Mouse (Mus musculus): ENCODE measurements at regions not wholly inside any gene's neighbourhood (a gene's known extent, or its start where the extent isn't known, plus 50 kb on each side); places are given as distances from the start of the nearest gene placed in this dataset.
"Not testable (repeated sequence)": the region's sequence is repeated elsewhere in the genome, so short reads cannot be mapped to it uniquely, and the experiment has no call there.

DNA sequence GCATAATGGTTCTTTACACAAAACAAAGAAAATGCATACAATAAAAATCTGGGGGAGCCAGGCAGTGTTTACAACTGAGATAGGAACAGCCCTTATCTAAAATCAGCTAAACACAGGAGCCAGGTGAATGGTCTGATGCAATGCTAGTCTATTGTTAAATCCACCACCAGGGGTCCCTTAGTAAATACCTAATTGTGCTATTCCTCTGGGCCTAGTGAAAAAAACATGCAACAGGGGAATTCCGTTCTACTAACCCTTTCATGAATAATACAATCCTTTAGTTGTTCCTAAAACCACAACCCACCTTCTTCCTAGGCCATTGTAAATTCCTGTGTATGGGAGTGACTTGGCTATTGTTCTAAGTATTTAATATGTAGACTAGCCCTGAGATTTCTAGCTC, 1486.2 kb downstream of the Zfp704 start:
- not testable (repeated sequence) for H3K9me3 ChIP-seq (ENCODE audit: control insufficient read depth, low read length); H3K9ac ChIP-seq (ENCODE audit: low read depth, low read length); H3K4me2 ChIP-seq; DNase-seq (ENCODE audit: low spot score); H3K27ac ChIP-seq (ENCODE audit: low read depth, low read length); H3K4me3 ChIP-seq (ENCODE audit: low read depth, low read length); ATAC-seq (replicated peaks; ENCODE audit: low FRiP score); H3K36me3 ChIP-seq (ENCODE audit: control insufficient read depth, insufficient read depth, low read length); H3K27me3 ChIP-seq (replicated peaks; ENCODE audit: control insufficient read depth, insufficient read depth, low read length); H3K4me1 ChIP-seq (replicated peaks; ENCODE audit: control insufficient read depth, insufficient read depth, low read length)
- 46% methylated on average over 1 of the region's 1 CpGs for WGBS

DNA sequence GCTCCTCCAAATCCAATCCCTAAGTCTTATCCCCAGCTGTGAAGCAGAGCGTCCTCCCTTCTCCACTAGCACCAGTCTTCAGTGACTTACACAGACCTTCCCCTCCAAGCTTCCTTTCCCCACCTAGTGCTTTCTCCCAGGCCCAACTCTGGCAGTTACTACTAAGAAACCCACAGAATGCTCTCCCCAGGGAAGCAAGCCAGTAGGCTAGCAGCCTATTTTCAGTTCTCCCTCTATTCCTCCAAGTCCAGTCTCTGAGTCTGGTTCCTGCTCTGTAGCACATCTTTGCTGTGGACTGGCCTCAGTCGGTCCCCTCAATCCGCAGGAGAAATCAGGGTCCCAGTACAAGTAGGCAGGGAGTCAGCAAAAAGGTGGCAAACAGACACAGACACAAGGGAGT, 1486.7 kb downstream of the Zfp704 start:
- no peaks in the 10 kb centered on the region for H3K4me1 ChIP-seq (replicated peaks; ENCODE audit: control insufficient read depth, insufficient read depth, low read length)
- no peaks in the 10 kb centered on the region for H3K27me3 ChIP-seq (replicated peaks; ENCODE audit: control insufficient read depth, insufficient read depth, low read length)
- H3K4me2 ChIP-seq = no peak overlapping the region
- no peaks in the 10 kb centered on the region for H3K36me3 ChIP-seq (ENCODE audit: control insufficient read depth, insufficient read depth, low read length)
- no peak overlapping the region for H3K9ac ChIP-seq (ENCODE audit: low read depth, low read length)
- H3K27ac ChIP-seq (ENCODE audit: low read depth, low read length) = no peak overlapping the region
- 56% methylated on average over 3 of the region's 3 CpGs for WGBS
- H3K9me3 ChIP-seq (ENCODE audit: control insufficient read depth, low read length) = no peaks in the 10 kb centered on the region
- DNase-seq (ENCODE audit: low spot score) (no peak), ATAC-seq (replicated peaks; ENCODE audit: low FRiP score) (no peak)
- no peak overlapping the region for H3K4me3 ChIP-seq (ENCODE audit: low read depth, low read length)

DNA sequence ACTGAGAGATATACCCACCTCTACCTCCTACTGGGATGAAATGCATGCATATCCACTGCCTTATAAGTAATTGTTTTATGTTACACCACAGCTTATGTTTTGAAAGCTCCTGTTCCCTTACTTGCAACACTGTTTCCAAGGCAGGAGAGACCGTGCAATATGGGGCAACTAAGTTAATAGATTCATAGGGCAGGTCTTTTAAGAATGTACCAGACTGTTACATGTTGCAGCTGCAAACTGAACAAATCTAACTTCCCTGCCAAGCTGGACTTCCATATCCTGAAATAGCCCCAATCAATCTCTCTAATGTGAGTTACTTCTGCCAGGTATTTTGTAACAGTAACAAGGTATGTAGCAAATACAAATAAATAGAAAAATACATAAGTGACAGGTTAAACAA, 1478.0 kb upstream of the 1700008P02Rik start:
- H3K27ac ChIP-seq (ENCODE audit: low read depth, low read length) = no peak overlapping the region
- no peak for DNase-seq (ENCODE audit: low spot score)

DNA sequence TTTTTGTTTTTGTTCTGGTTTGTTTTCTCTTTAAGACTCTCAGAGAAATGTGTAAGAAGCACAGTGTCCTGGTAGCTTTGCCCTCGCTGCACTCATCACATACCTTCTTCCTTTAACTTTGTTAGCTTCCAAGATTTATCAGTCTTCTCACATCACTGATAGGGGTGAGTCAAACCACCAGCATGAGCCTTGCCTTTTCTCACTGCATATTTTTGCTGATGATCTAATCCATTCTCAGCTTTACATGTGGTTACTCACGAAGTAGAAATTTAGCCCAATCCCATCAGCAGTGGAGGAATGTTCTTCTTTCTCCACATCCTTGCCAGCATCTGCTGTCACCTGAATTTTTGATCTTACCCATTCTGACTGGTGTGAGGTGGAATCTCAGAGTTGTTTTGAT, 1464.5 kb upstream of the 1700008P02Rik start:
- H3K4me1 ChIP-seq (replicated peaks; ENCODE audit: control insufficient read depth, insufficient read depth, low read length) = no peaks in the 10 kb centered on the region
- no peaks in the 10 kb centered on the region for H3K9me3 ChIP-seq (ENCODE audit: control insufficient read depth, low read length)
- 46% methylated on average over 2 of the region's 2 CpGs for WGBS
- no peak overlapping the region for H3K9ac ChIP-seq (ENCODE audit: low read depth, low read length)
- no peak overlapping the region for H3K4me2 ChIP-seq
- no peaks in the 10 kb centered on the region for H3K27me3 ChIP-seq (replicated peaks; ENCODE audit: control insufficient read depth, insufficient read depth, low read length)
- DNase-seq (ENCODE audit: low spot score) = no peak
- H3K36me3 ChIP-seq (ENCODE audit: control insufficient read depth, insufficient read depth, low read length) = no peaks in the 10 kb centered on the region
- no peak for ATAC-seq (replicated peaks; ENCODE audit: low FRiP score)
- no peak overlapping the region for H3K27ac ChIP-seq (ENCODE audit: low read depth, low read length)
- H3K4me3 ChIP-seq (ENCODE audit: low read depth, low read length) = no peak overlapping the region

More for the DNA sequence above, 1478.0 kb upstream of the 1700008P02Rik start:
- no peaks in the 10 kb centered on the region for H3K36me3 ChIP-seq (ENCODE audit: control insufficient read depth, insufficient read depth, low read length)
- no peak overlapping the region for H3K9ac ChIP-seq (ENCODE audit: low read depth, low read length)
- no peak for ATAC-seq (replicated peaks; ENCODE audit: low FRiP score)
- 74% methylated on average over 1 of the region's 1 CpGs for WGBS
- H3K9me3 ChIP-seq (ENCODE audit: control insufficient read depth, low read length) = no peaks in the 10 kb centered on the region
- no peaks in the 10 kb centered on the region for H3K4me1 ChIP-seq (replicated peaks; ENCODE audit: control insufficient read depth, insufficient read depth, low read length)
- H3K4me3 ChIP-seq (ENCODE audit: low read depth, low read length) = no peak overlapping the region
- H3K27me3 ChIP-seq (replicated peaks; ENCODE audit: control insufficient read depth, insufficient read depth, low read length) = no peaks in the 10 kb centered on the region
- no peak overlapping the region for H3K4me2 ChIP-seq

DNA sequence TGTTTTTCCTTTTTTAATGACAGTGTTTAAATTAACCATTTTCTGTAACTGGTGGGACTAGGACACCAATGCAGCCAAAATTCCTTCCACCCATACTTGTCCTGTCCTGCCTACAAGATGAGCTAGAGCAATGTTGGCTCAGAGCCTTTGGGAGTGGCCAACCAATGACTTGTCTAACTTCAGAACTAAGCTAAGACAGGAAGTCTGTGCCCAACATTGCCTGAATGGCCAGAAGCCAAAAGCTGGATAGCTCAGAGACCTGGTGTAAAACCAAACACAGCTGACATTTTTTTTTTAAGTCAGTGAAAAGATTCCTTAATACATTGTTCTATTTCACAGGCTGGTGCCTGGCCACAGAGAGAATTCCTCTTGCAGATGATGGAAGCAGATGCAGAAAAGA, 1433.5 kb upstream of the 1700008P02Rik start:
- Histone ChIP-seq H3K27ac (ENCODE audit: low read depth, low read length) (no peak overlapping the region), H3K4me1 (replicated peaks; ENCODE audit: control insufficient read depth, insufficient read depth, low read length) (no peaks in the 10 kb centered on the region), H3K4me3 (ENCODE audit: low read depth, low read length) (no peak overlapping the region), H3K27me3 (replicated peaks; ENCODE audit: control insufficient read depth, insufficient read depth, low read length) (no peaks in the 10 kb centered on the region), H3K9me3 (ENCODE audit: control insufficient read depth, low read length) (no peaks in the 10 kb centered on the region; the same call in 1 of the 2 replicates), H3K9ac (ENCODE audit: low read depth, low read length) (no peak overlapping the region), H3K4me2 (no peak overlapping the region), H3K36me3 (ENCODE audit: control insufficient read depth, insufficient read depth, low read length) (no peaks in the 10 kb centered on the region)
- DNase-seq (ENCODE audit: low spot score) = no peak
- ATAC-seq (replicated peaks; ENCODE audit: low FRiP score) = no peak

DNA sequence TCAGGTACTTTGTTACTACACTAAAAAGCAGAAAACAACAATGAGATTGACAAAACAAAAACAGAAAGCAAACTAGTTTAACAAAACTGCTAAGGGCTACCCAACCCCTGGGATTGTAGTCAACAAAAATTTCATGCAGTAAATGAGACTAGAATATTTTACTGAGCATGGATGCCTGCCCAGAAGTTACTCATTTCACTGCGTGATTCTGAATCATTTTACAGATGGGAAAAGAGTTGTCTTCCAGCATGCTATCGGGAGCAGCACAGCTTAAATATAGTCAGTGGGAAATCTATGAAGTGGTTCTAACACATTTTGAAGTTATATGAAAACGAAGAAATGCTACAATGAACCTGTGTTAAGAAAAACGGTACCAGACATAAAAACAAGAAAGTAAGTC, 1430.9 kb upstream of the 1700008P02Rik start:
- no peak for ATAC-seq (replicated peaks; ENCODE audit: low FRiP score)
- Histone ChIP-seq H3K36me3 (ENCODE audit: control insufficient read depth, insufficient read depth, low read length) (no peaks in the 10 kb centered on the region), H3K9ac (ENCODE audit: low read depth, low read length) (no peak overlapping the region), H3K9me3 (ENCODE audit: control insufficient read depth, low read length) (no peaks in the 10 kb centered on the region; the same call in 1 of the 2 replicates), H3K27ac (ENCODE audit: low read depth, low read length) (no peak overlapping the region), H3K4me2 (no peak overlapping the region), H3K4me3 (ENCODE audit: low read depth, low read length) (no peak overlapping the region), H3K4me1 (replicated peaks; ENCODE audit: control insufficient read depth, insufficient read depth, low read length) (no peaks in the 10 kb centered on the region), H3K27me3 (replicated peaks; ENCODE audit: control insufficient read depth, insufficient read depth, low read length) (no peaks in the 10 kb centered on the region)
- DNase-seq (ENCODE audit: low spot score) = no peak
- WGBS = 78% methylated on average over 4 of the region's 4 CpGs

DNA sequence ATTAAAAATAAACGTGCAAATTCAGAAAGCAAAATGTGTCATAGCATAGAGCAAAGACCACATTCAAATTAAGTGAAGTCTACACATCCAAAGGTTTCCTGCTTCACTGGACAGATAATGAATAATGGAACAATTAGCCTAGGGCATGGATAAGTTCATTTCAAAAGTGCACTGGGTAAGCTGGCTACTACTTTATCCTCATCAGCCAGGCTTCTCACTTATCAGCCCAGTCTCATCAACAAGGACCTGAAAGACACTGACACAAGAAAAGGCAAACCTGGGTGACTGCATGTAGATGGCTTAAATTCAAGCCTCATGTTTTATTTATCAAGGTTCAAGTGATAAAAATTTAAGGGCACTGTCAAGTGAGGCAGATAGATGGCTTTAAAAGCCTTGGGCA, 1429.5 kb upstream of the 1700008P02Rik start:
- no peaks in the 10 kb centered on the region for H3K4me1 ChIP-seq (replicated peaks; ENCODE audit: control insufficient read depth, insufficient read depth, low read length)
- DNase-seq (ENCODE audit: low spot score) = no peak
- ATAC-seq (replicated peaks; ENCODE audit: low FRiP score) = no peak
- H3K4me3 ChIP-seq (ENCODE audit: low read depth, low read length) = no peak overlapping the region
- H3K9ac ChIP-seq (ENCODE audit: low read depth, low read length) = no peak overlapping the region
- H3K9me3 ChIP-seq (ENCODE audit: control insufficient read depth, low read length) = no peaks in the 10 kb centered on the region; the same call in 1 of the 2 replicates
- no peaks in the 10 kb centered on the region for H3K36me3 ChIP-seq (ENCODE audit: control insufficient read depth, insufficient read depth, low read length)
- no peak overlapping the region for H3K27ac ChIP-seq (ENCODE audit: low read depth, low read length)
- 58% methylated on average over 1 of the region's 1 CpGs for WGBS
- H3K4me2 ChIP-seq = no peak overlapping the region
- H3K27me3 ChIP-seq (replicated peaks; ENCODE audit: control insufficient read depth, insufficient read depth, low read length) = no peaks in the 10 kb centered on the region

DNA sequence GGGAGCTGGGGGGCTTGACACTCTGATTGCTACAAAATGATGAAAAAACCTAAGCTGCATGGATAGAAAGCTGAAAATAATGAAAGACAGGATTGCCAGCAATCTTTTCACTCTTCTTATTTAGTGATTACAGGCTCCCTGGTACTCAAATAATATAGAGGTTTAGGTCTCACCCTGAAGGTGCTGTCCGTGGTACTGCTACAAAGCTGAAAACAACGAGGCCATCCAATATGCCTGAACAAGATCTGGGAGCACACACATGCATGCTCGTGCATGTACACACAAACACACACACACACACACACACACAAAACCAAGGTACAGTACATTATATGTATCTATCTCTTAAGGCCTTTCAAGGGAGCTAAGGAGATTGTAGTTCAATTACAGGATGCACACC, 1426.1 kb upstream of the 1700008P02Rik start:
- Histone ChIP-seq H3K27me3 (replicated peaks; ENCODE audit: control insufficient read depth, insufficient read depth, low read length) (no peaks in the 10 kb centered on the region), H3K36me3 (ENCODE audit: control insufficient read depth, insufficient read depth, low read length) (no peaks in the 10 kb centered on the region), H3K4me1 (replicated peaks; ENCODE audit: control insufficient read depth, insufficient read depth, low read length) (no peaks in the 10 kb centered on the region), H3K4me2 (no peak overlapping the region), H3K4me3 (ENCODE audit: low read depth, low read length) (no peak overlapping the region), H3K27ac (ENCODE audit: low read depth, low read length) (no peak overlapping the region), H3K9ac (ENCODE audit: low read depth, low read length) (no peak overlapping the region), H3K9me3 (ENCODE audit: control insufficient read depth, low read length) (no peaks in the 10 kb centered on the region)
- no peak for ATAC-seq (replicated peaks; ENCODE audit: low FRiP score)
- no peak for DNase-seq (ENCODE audit: low spot score)
- 36% methylated on average over 3 of the region's 3 CpGs for WGBS

DNA sequence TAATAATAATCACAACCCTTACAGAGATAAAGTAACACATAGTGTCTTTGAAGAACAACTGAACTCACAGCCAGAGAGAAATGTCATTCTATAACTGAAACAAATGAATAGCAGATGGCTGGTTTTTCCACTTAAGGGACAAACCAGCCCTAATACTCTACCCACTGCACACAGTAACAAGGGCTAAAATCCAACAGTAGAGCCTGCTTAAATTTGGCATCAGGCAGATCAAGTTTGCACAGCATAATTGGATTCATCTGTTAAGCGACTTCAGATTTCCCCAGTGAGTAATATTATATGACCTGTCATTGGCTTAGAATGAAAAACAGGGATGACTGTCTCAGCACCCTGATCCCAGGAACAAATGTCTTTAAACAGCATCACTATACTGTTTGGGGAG, 1416.5 kb upstream of the 1700008P02Rik start:
- Histone ChIP-seq H3K9ac (ENCODE audit: low read depth, low read length) (no peak overlapping the region), H3K4me3 (ENCODE audit: low read depth, low read length) (no peak overlapping the region), H3K4me2 (no peak overlapping the region), H3K27ac (ENCODE audit: low read depth, low read length) (no peak overlapping the region), H3K9me3 (ENCODE audit: control insufficient read depth, low read length) (no peaks in the 10 kb centered on the region), H3K36me3 (ENCODE audit: control insufficient read depth, insufficient read depth, low read length) (no peaks in the 10 kb centered on the region), H3K27me3 (replicated peaks; ENCODE audit: control insufficient read depth, insufficient read depth, low read length) (no peaks in the 10 kb centered on the region), H3K4me1 (replicated peaks; ENCODE audit: control insufficient read depth, insufficient read depth, low read length) (no peaks in the 10 kb centered on the region)
- no peak for DNase-seq (ENCODE audit: low spot score)
- no peak for ATAC-seq (replicated peaks; ENCODE audit: low FRiP score)
- WGBS = 64% methylated on average over 1 of the region's 1 CpGs
